Mouse (Mus musculus) heart, postnatal 25 days (tissue): Measurements from ENCODE around the gene Polr2a. TPM values are rescaled to one million over a fixed set of nuclear protein-coding genes. Genes with fewer than 3 reads are reported as not detected.

Experiments
- DNase-seq: peaks from one replicate; pipeline ENCODE4 v3.0.0; 2022; ENCODE audit warnings: low spot score
- intact Hi-C: fragments of 180-260 bp; cut with DNase I; formaldehyde crosslinking; loops from one replicate; pipeline ENCODE4 v1.15.1; 2025
- total RNA-seq, 2 experiments: library from RNA; stranded (reverse); gene quantifications; 2 replicates each; pipeline ENCODE4 v1.2.3; 2021

Polr2a gene
- total RNA-seq, 2 experiments from 2014 or later = 28.6 to 30.4 TPM

DNA sequence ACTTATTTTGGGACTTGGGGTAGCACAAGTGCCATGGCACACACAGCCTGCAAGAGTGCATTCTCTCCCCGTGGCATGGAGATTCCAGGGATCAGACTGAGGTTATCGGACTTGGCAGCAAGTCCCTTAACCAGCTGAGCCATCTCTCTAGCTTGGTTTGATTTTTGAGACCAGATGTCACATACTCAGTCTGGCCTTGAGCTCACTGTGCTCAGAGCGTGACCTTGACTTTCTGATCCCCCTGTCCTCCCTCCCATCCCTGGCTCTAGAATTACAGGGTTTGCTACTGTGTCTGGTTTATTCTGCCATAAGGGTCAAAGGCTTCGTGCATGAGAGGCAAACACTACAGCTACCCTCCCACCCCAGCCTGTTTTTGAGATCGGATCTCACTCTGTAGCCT, 31.0 kb upstream of the Polr2a start:
- intact Hi-C loops = no loop called here
- no peak for DNase-seq

DNA sequence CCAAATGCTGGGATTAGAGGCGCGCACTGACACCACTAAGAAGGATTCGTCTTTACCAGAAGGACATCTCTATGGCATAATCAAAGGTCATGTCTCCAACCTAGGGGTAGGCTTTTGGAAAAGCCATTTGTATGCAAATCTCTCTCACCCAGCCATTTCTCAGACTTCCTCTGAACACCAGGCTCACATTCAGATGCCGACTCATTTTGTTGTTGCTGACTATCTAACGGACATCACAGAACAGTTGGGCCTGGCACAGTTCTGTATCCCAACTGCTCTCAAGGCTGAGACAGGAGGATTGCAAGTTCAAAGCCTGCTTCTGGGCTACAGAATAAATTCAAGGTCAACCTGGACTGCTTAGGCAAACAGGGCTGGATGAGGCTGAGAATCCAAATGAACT, 28.9 kb upstream of the Polr2a start:
- no peak for DNase-seq
- intact Hi-C loops = no loop called here

DNA sequence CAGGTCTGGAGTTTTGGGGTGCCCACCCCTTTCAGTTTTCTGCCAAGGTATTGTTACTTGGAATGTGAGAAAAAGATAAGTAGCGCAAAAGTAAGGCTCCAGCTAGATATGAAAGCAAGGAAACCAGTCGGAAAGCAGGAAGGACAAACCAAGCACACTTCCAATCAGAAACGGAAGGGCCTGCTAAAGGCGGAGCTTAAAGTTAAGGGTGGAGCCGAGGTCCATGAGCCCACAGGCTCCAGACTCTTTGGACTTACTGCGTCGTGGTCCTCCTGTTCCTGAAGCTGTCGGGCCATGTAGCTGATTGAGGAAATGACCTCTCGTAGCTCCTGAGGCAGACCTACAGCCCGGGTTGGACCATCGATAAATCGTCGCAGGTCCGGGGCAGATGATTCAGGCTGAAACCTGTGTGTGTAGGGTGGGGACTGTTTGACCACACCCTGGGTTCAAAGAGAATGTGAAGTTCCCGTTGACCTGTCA, 26.4 kb upstream of the Polr2a start:
- peak; percentile 54 for DNase-seq

DNA sequence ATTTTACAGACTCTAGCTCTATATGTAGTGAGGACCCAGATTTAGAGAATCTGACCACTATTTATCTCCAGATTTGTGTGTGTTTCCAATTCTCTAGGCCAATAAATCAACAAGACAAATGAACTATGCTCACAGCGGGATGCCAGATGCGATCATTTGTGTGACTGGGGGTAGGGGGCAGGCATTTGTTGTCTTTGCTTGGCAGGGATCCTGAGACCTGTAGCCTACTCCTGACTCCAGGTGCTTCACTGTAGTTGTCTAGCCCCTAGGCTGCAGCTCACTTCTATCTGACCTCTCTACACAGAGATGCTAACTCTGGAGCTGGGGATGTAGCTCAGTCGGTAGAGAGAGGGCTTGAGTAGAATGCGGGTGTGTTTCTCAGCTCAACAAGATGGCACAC, 23.4 kb upstream of the Polr2a start:
- intact Hi-C loops = no loop called here
- no peak for DNase-seq

More for the DNA sequence above, 26.4 kb upstream of the Polr2a start:
- intact Hi-C loops = no loop called here

GRCm38 (mm10) chr11:69778985-69779384, 20.5 kb upstream of the Polr2a start:
- intact Hi-C loops = no loop called here
- DNase-seq = no peak

- no peak for DNase-seq
- intact Hi-C loops = no loop called here
Observed at GRCm38 (mm10) chr11:69778258-69778982, 20.0 kb upstream of the Polr2a start.

- no peak for DNase-seq
- intact Hi-C loops = no loop called here
Observed at GRCm38 (mm10) chr11:69777504-69778257, 19.2 kb upstream of the Polr2a start.

DNA sequence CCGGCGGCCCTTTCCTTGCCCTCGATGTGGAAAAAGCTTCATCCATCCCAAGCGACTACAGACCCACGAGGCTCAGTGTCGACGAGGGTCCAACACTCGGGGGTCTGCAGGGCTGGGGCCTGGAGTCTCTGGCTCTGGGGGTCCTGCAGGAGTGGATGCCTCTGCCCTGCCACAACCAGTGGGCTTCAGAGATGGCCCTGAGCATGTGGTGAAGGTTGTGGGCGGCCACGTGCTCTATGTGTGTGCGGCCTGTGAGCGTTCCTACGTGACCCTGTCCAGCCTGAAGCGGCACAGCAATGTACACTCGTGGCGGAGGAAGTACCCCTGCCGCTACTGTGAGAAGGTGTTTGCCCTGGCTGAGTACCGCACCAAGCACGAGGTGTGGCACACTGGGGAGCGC, 18.1 kb upstream of the Polr2a start:
- intact Hi-C loops = no loop called here
- no peak for DNase-seq

DNA sequence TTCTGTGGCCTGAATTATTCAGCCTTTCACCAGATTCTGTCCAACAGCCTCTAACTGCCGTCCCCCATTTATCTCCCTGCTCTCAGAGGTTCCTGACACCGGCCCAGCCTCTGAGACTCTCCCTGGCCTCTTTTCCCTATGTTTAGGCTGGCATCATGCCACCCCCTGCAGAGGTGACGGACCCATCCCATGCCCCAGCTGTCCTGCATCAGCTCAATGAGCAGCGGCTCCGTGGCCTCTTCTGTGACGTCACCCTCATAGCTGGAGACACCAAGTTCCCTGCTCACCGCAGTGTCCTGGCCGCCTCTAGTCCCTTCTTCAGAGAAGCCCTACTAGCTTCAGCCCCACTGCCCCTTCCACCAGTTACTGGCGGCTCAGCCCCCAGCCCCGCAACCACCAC, 17.3 kb upstream of the Polr2a start:
- no peak for DNase-seq
- intact Hi-C loops = no loop called here

DNA sequence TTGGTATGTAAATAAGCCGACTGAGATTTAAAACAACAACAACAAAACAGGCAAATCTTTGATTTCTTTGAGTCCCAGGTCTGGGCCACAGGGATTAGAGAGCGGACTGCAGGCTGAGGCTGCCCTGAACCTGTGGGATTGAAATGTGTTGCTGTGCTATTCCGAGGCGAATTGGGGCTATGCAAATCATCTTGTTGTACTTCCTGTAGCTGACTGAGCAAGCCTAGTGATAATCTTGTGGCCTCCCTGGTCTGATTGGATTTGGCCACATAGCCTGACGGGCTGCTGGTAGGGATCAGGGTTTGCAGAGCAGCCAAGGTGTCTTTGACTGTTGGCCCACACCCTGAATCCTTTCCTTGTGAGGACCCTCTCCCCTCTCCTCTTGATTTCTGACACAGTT, 16.5 kb upstream of the Polr2a start:
- intact Hi-C loops = no loop called here
- DNase-seq = no peak

DNA sequence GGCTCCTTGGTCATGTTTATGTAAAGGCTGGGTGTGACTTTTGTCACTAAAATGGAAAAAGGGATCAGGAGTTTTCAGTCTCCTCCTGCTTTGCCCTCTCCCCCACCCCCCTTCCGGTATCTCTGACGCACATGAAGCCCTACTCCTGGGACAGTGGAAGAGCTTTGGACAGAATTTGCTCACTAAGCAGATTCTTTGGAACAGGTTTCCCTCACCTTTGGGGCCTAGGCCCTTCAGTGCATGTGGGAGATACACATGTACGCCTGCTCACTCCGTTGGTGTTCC, 9.1 kb upstream of the Polr2a start:
- no peak for DNase-seq
- intact Hi-C loops = loop anchor here (2.0 kb wide), 1 partner anchor 35 kb away; no protein-coding TSS in a partner anchor

GRCm38 (mm10) chr11:69766872-69767624, 8.6 kb upstream of the Polr2a start:
- intact Hi-C loops = loop anchor here (2.0 kb wide), 1 partner anchor 36 kb away; no protein-coding TSS in a partner anchor
- DNase-seq = no peak

DNA sequence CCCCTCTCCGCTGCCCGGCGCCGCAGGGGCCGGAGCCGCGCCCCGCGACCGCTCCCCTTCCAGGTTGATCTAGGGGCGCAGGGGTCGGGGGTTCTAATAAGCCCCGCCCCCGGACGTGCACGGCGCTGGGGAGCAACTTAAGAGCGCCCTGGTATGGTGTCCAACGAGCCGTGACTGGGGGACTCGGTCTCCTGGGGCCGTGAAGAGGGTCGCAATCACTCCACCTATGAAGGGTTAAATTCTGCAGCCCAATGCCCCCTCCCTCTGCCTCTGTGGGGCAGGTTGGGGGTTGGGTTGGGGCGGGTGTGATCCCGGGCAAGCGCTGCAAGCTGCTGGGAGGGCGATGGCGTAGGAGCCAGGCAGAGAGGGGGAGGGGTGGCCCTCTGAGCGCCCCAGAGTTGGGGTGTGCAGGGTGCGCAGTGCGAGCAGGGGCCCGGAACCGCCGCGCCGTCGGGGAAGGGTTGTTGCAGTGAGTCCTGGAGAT, 7.7 kb upstream of the Polr2a start:
- intact Hi-C loops = loop anchor here (2.0 kb wide), 1 partner anchor 37 kb away; no protein-coding TSS in a partner anchor
- DNase-seq = peak; percentile 58

DNA sequence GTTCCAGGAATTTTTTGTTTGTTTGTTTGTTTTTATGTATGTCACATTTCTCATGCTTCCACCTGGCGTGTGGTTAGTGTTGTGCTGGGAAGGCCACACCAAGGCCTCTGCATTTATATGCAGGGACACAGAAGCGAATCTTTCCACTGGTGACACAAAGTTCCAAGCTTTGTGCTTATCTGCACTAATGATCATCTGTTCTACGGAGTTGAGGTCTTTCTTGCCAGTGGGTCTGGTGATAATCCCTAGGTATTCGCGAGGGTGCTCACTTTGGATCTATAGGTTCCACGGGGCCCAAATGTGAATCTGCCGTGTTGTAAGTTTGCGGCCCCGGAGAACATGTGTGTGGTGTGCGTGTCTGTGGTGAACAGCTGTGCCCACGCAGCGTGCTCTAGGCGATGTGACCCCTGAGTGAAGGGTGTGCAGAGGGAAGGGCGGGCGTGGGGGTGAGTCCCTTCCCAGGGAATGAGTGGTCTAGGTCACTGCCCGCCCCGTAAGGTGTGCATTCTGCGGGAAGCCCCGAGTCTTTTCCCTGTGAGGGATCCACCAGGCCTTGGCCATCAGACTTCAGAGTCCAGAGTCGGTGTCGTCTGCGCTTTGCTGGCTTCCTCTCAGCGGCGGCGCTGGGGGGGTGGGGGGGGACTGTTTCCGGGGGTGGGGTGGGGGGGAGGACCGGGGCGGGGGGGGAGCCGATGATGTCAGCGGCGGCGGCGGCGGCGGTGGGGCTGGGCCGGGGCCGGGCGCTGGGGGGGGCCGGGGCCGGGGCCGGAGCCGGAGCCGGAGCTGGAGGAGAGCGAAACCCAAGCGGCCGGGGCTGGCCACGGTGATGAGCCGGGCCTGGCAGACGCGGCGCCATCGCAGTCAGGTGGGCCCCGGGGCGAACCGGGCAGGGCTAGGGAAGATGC, 7.0 kb upstream of the Polr2a start, which contains the start of gene Zbtb4:
TSS of gene Zbtb4 (plus strand) at position 692 of the 905 bp plus-strand sequence.
- DNase-seq = no peak
- intact Hi-C loops = loop anchor here (2.0 kb wide), 1 partner anchor 37 kb away; no protein-coding TSS in a partner anchor

- DNase-seq = no peak
- intact Hi-C loops = no loop called here
Observed at GRCm38 (mm10) chr11:69763551-69763950, 5.1 kb upstream of the Polr2a start.

- intact Hi-C loops = no loop called here
- no peak for DNase-seq
Observed at GRCm38 (mm10) chr11:69761868-69762267, 3.4 kb upstream of the Polr2a start, which contains the start of gene Slc35g3. Slc35g3 (minus strand) TSS chr11:69761968.

DNA sequence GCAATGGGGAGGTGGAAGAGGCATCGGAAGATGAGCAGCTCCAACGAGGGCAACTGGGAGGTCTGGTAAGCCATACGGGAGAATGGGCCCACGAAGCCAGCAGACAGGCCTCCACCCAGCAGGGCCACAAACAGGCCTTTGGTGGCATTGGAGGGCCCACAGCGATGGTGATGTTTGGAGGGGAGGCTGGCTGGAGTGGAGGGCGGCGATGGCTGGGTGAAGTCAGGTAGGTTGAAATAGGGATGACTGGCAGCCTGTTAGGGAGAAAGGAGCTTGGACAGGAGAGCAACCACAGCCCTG, 2.4 kb upstream of the Polr2a start:
- DNase-seq = no peak
- intact Hi-C loops = no loop called here

- no peak for DNase-seq
- intact Hi-C loops = no loop called here
Observed at GRCm38 (mm10) chr11:69760160-69760900, 1.9 kb upstream of the Polr2a start.
